10 mouse cellular contexts compared by ENCODE assay signal in genomic region chr10:69690961-69691451, GRCm38 (mm10).
A peak's percentile ranks its signal among the peaks of the same experiment; 100 is the strongest.
DNase-seq lines count a peak whose midpoint lies in the region; ATAC-seq lines count a peak whose summit lies in the region.
"Had no signal": no experiment of that assay in that cellular context is flagged by ENCODE, and none has a peak within 500 bp of the region (broad histone marks: within the 10 kb centered on the region; RNA-seq: fewer than 3 reads in every experiment).

No protein-coding gene starts in this region.

- H3K27ac ChIP-seq in heart, embryonic 15.5 days: no peak overlapping the region
- no peak overlapping the region for H3K27ac ChIP-seq in embryonic facial prominence, embryonic 11.5 days (replicated peaks; ENCODE audit: low read depth, low read length)
- H3K27ac ChIP-seq in hindbrain, embryonic 10.5 days: peak overlapping the region; percentile 50; the same call in 1 of the 2 replicates
- H3K27ac ChIP-seq in liver, embryonic 13.5 days: no peak overlapping the region

- no peaks in the 10 kb centered on the region for H3K27me3 ChIP-seq in heart, embryonic 15.5 days
- H3K27me3 ChIP-seq in embryonic facial prominence, embryonic 11.5 days (ENCODE audit: control insufficient read depth, insufficient read depth, low read length): no peaks in the 10 kb centered on the region
- no peaks in the 10 kb centered on the region for H3K27me3 ChIP-seq in hindbrain, embryonic 10.5 days (ENCODE audit: insufficient read depth, poor library complexity, severe bottlenecking)
- no peaks in the 10 kb centered on the region for H3K27me3 ChIP-seq in liver, embryonic 13.5 days
- H3K27me3 ChIP-seq: CH12.LX had no signal

- H3K4me2 ChIP-seq in heart, embryonic 15.5 days: peak overlapping the region; percentile 50
- 0 out of 2 replicates have a peak overlapping the region, but pooled peaks have one; percentile 7 for H3K4me2 ChIP-seq in embryonic facial prominence, embryonic 11.5 days (ENCODE audit: low read depth, low read length)
- H3K4me2 ChIP-seq in liver, embryonic 13.5 days: 0 out of 2 replicates have a peak overlapping the region, but pooled peaks have one; percentile 8

- intact Hi-C loops in heart, postnatal 10 days (cut with DNase I): no loop called here

- H3K4me3 ChIP-seq in heart, embryonic 15.5 days: no peak overlapping the region
- no peak overlapping the region for H3K4me3 ChIP-seq in embryonic facial prominence, embryonic 11.5 days (ENCODE audit: low read depth, low read length)
- peak overlapping the region; percentile 26 for H3K4me3 ChIP-seq in hindbrain, embryonic 10.5 days
- H3K4me3 ChIP-seq in liver, embryonic 13.5 days (replicated peaks): no peak overlapping the region

- 32% methylated on average over 6 of the region's 6 CpGs for WGBS in heart, embryonic 15.5 days
- 30% methylated on average over 6 of the region's 6 CpGs for WGBS in embryonic facial prominence, embryonic 11.5 days
- 32% methylated on average over 6 of the region's 6 CpGs for WGBS in hindbrain, embryonic 10.5 days
- WGBS in liver, embryonic 13.5 days (ENCODE audit: insufficient replicate concordance): 15% methylated on average over 6 of the region's 6 CpGs

- no peak for ATAC-seq in heart, embryonic 15.5 days (replicated peaks; ENCODE audit: insufficient number of reproducible peaks, insufficient read depth, low FRiP score, low read depth)
- no peak for ATAC-seq in embryonic facial prominence, embryonic 11.5 days (replicated peaks; ENCODE audit: insufficient number of reproducible peaks, low FRiP score, low TSS enrichment, low read depth)
- ATAC-seq in liver, embryonic 13.5 days (ENCODE audit: low read depth): no peak
- no peak for ATAC-seq in activated CD4-positive, CD25-positive, alpha-beta regulatory T cell, adult 4 months

- H3K9me3 ChIP-seq in heart, embryonic 15.5 days (replicated peaks): no peaks in the 10 kb centered on the region
- H3K9me3 ChIP-seq in embryonic facial prominence, embryonic 11.5 days (replicated peaks; ENCODE audit: control insufficient read depth, low read length): no peaks in the 10 kb centered on the region
- H3K9me3 ChIP-seq in hindbrain, embryonic 10.5 days: no peaks in the 10 kb centered on the region
- no peaks in the 10 kb centered on the region for H3K9me3 ChIP-seq in liver, embryonic 13.5 days (replicated peaks)

- peaks cover 8% of the 10 kb centered on the region; the same call in 1 of the 2 replicates for H3K4me1 ChIP-seq in heart, embryonic 15.5 days (replicated peaks)
- H3K4me1 ChIP-seq in embryonic facial prominence, embryonic 11.5 days (ENCODE audit: control insufficient read depth, insufficient read depth, low read length): no peaks in the 10 kb centered on the region; the same call in 1 of the 2 replicates
- H3K4me1 ChIP-seq in hindbrain, embryonic 10.5 days (replicated peaks): peaks cover 17% of the 10 kb centered on the region
- no peaks in the 10 kb centered on the region for H3K4me1 ChIP-seq in liver, embryonic 13.5 days (replicated peaks)

- H3K9ac ChIP-seq in heart, embryonic 15.5 days: no peak overlapping the region
- H3K9ac ChIP-seq in embryonic facial prominence, embryonic 11.5 days (replicated peaks; ENCODE audit: low read length): no peak overlapping the region
- H3K9ac ChIP-seq in liver, embryonic 13.5 days: no peak overlapping the region

- DNase-seq in heart, postnatal 10 days: no peak
- no peak for DNase-seq in embryonic facial prominence, embryonic 11.5 days (ENCODE audit: low spot score)
- DNase-seq in hindbrain, embryonic 10.5 days (ENCODE audit: low spot score): no peak
- DNase-seq in liver, embryonic 13.5 days: no peak
- DNase-seq in urinary bladder, postnatal 14 days (ENCODE audit: low spot score): no peak
- DNase-seq in urinary bladder, postnatal 25 days (ENCODE audit: low spot score): no peak
- DNase-seq: lung, postnatal 36 days had no signal

- H3K36me3 ChIP-seq in heart, embryonic 15.5 days: no peaks in the 10 kb centered on the region
- H3K36me3 ChIP-seq in embryonic facial prominence, embryonic 11.5 days (replicated peaks; ENCODE audit: control insufficient read depth, insufficient read depth, low read depth, low read length): no peaks in the 10 kb centered on the region
- no peaks in the 10 kb centered on the region for H3K36me3 ChIP-seq in hindbrain, embryonic 10.5 days
- H3K36me3 ChIP-seq in liver, embryonic 13.5 days: no peaks in the 10 kb centered on the region
